Mouse (Mus musculus): ENCODE results near the gene Qsox2. TPM values are rescaled to one million over a fixed set of nuclear protein-coding genes. Genes with fewer than 3 reads are reported as not detected.

Qsox2 gene
- polyA plus RNA-seq, 1 experiment, result 20.7 TPM

GRCm38 (mm10) chr2:26236681-26237289 lies 540 bp downstream of the Qsox2 start:
- H3K4me1 ChIP-seq (ENCODE audit: control insufficient read depth, insufficient read depth, low read length), result peaks cover 10% of the 10 kb centered on the region
- TF ChIP-seq POLR2A (IDR thresholded peaks at IDR 0.05; ENCODE audit: borderline replicate concordance, insufficient read depth, low read length) (no peak), CTCF (IDR thresholded peaks at IDR 0.05; ENCODE audit: borderline replicate concordance, insufficient read depth, low read depth, low read length) (no peak)
- no peak for DNase-seq
- H3K27me3 ChIP-seq (ENCODE audit: control insufficient read depth, insufficient read depth, low read length), result no peaks in the 10 kb centered on the region
- peak overlapping the region; percentile 30; the same call in 1 of the 2 replicates for H3K27ac ChIP-seq (ENCODE audit: insufficient read depth, low read length)
- under 1% methylated on average over 51 of the region's 51 CpGs for WGBS
- H3K4me3 ChIP-seq (replicated peaks; ENCODE audit: insufficient read depth, low read depth, low read length), result peak overlapping the region; percentile 92

GRCm38 (mm10) chr2:26234771-26235170 lies 2.6 kb downstream of the Qsox2 start:
- TF ChIP-seq POLR2A (IDR thresholded peaks at IDR 0.05; ENCODE audit: borderline replicate concordance, insufficient read depth, low read length) (no peak), CTCF (IDR thresholded peaks at IDR 0.05; ENCODE audit: borderline replicate concordance, insufficient read depth, low read depth, low read length) (no peak)
- no peaks in the 10 kb centered on the region for H3K27me3 ChIP-seq (ENCODE audit: control insufficient read depth, insufficient read depth, low read length)
- peaks cover 10% of the 10 kb centered on the region for H3K4me1 ChIP-seq (ENCODE audit: control insufficient read depth, insufficient read depth, low read length)
- no peak overlapping the region for H3K27ac ChIP-seq (ENCODE audit: insufficient read depth, low read length)
- WGBS, result 61% methylated on average over 2 of the region's 2 CpGs
- no peak overlapping the region for H3K4me3 ChIP-seq (replicated peaks; ENCODE audit: insufficient read depth, low read depth, low read length)
- no peak for DNase-seq

- TF ChIP-seq POLR2A (IDR thresholded peaks at IDR 0.05; ENCODE audit: borderline replicate concordance, insufficient read depth, low read length) (no peak), CTCF (IDR thresholded peaks at IDR 0.05; ENCODE audit: borderline replicate concordance, insufficient read depth, low read depth, low read length) (no peak)
- H3K4me3 ChIP-seq (replicated peaks; ENCODE audit: insufficient read depth, low read depth, low read length), result no peak overlapping the region
- peaks cover 10% of the 10 kb centered on the region for H3K4me1 ChIP-seq (ENCODE audit: control insufficient read depth, insufficient read depth, low read length)
- no peak overlapping the region for H3K27ac ChIP-seq (ENCODE audit: insufficient read depth, low read length)
- H3K27me3 ChIP-seq (ENCODE audit: control insufficient read depth, insufficient read depth, low read length), result no peaks in the 10 kb centered on the region
- 88% methylated on average over 5 of the region's 5 CpGs for WGBS
- no peak for DNase-seq
Observed at GRCm38 (mm10) chr2:26234253-26234652, 3.1 kb downstream of the Qsox2 start.

GRCm38 (mm10) chr2:26231366-26231765 lies 6.0 kb downstream of the Qsox2 start:
- Histone ChIP-seq H3K4me3 (replicated peaks; ENCODE audit: insufficient read depth, low read depth, low read length) (no peak overlapping the region), H3K27me3 (ENCODE audit: control insufficient read depth, insufficient read depth, low read length) (no peaks in the 10 kb centered on the region), H3K27ac (ENCODE audit: insufficient read depth, low read length) (no peak overlapping the region), H3K4me1 (ENCODE audit: control insufficient read depth, insufficient read depth, low read length) (peaks cover 10% of the 10 kb centered on the region)
- 79% methylated on average over 3 of the region's 3 CpGs for WGBS
- no peak for TF ChIP-seq POLR2A (IDR thresholded peaks at IDR 0.05; ENCODE audit: borderline replicate concordance, insufficient read depth, low read length)
- TF ChIP-seq CTCF (IDR thresholded peaks at IDR 0.05; ENCODE audit: borderline replicate concordance, insufficient read depth, low read depth, low read length), result no peak
- DNase-seq, result no peak

GRCm38 (mm10) chr2:26230253-26230652 lies 7.1 kb downstream of the Qsox2 start:
- Histone ChIP-seq H3K27me3 (ENCODE audit: control insufficient read depth, insufficient read depth, low read length) (no peaks in the 10 kb centered on the region), H3K4me1 (ENCODE audit: control insufficient read depth, insufficient read depth, low read length) (peaks cover 12% of the 10 kb centered on the region), H3K27ac (ENCODE audit: insufficient read depth, low read length) (no peak overlapping the region), H3K4me3 (replicated peaks; ENCODE audit: insufficient read depth, low read depth, low read length) (no peak overlapping the region)
- TF ChIP-seq POLR2A (IDR thresholded peaks at IDR 0.05; ENCODE audit: borderline replicate concordance, insufficient read depth, low read length), result no peak
- no peak for TF ChIP-seq CTCF (IDR thresholded peaks at IDR 0.05; ENCODE audit: borderline replicate concordance, insufficient read depth, low read depth, low read length)
- no peak for DNase-seq
- WGBS, result 64% methylated on average over 4 of the region's 4 CpGs

- peak; percentile 54 to 77 for DNase-seq
- H3K27ac ChIP-seq (ENCODE audit: insufficient read depth, low read length), result no peak overlapping the region
- H3K27me3 ChIP-seq (ENCODE audit: control insufficient read depth, insufficient read depth, low read length), result no peaks in the 10 kb centered on the region
- no peak overlapping the region for H3K4me3 ChIP-seq (replicated peaks; ENCODE audit: insufficient read depth, low read depth, low read length)
- peaks cover 20% of the 10 kb centered on the region for H3K4me1 ChIP-seq (ENCODE audit: control insufficient read depth, insufficient read depth, low read length)
- TF ChIP-seq CTCF (IDR thresholded peaks at IDR 0.05; ENCODE audit: borderline replicate concordance, insufficient read depth, low read depth, low read length) (peak; percentile 80), POLR2A (IDR thresholded peaks at IDR 0.05; ENCODE audit: borderline replicate concordance, insufficient read depth, low read length) (no peak)
- WGBS, result 40% methylated on average over 1 of the region's 1 CpGs
Observed at GRCm38 (mm10) chr2:26227788-26228187, 9.5 kb downstream of the Qsox2 start.

- H3K4me3 ChIP-seq (replicated peaks; ENCODE audit: insufficient read depth, low read depth, low read length), result no peak overlapping the region
- peaks cover 17% of the 10 kb centered on the region for H3K4me1 ChIP-seq (ENCODE audit: control insufficient read depth, insufficient read depth, low read length)
- no peak for DNase-seq
- no peak for TF ChIP-seq CTCF (IDR thresholded peaks at IDR 0.05; ENCODE audit: borderline replicate concordance, insufficient read depth, low read depth, low read length)
- no peak for TF ChIP-seq POLR2A (IDR thresholded peaks at IDR 0.05; ENCODE audit: borderline replicate concordance, insufficient read depth, low read length)
- WGBS, result 32% methylated on average over 4 of the region's 4 CpGs
- H3K27ac ChIP-seq (ENCODE audit: insufficient read depth, low read length), result no peak overlapping the region
- no peaks in the 10 kb centered on the region for H3K27me3 ChIP-seq (ENCODE audit: control insufficient read depth, insufficient read depth, low read length)
Observed at GRCm38 (mm10) chr2:26225242-26225641, 12.1 kb downstream of the Qsox2 start.

- Histone ChIP-seq H3K27me3 (ENCODE audit: control insufficient read depth, insufficient read depth, low read length) (no peaks in the 10 kb centered on the region), H3K27ac (ENCODE audit: insufficient read depth, low read length) (peak overlapping the region; percentile 79; the same call in 1 of the 2 replicates)
- 10% methylated on average over 3 of the region's 3 CpGs for WGBS
Observed at GRCm38 (mm10) chr2:26223961-26224360, 13.4 kb downstream of the Qsox2 start.

More at GRCm38 (mm10) chr2:26223961-26224360, 13.4 kb downstream of the Qsox2 start:
- no peak overlapping the region for H3K4me3 ChIP-seq (replicated peaks; ENCODE audit: insufficient read depth, low read depth, low read length)
- TF ChIP-seq CTCF (IDR thresholded peaks at IDR 0.05; ENCODE audit: borderline replicate concordance, insufficient read depth, low read depth, low read length) (no peak), POLR2A (IDR thresholded peaks at IDR 0.05; ENCODE audit: borderline replicate concordance, insufficient read depth, low read length) (no peak)
- H3K4me1 ChIP-seq (ENCODE audit: control insufficient read depth, insufficient read depth, low read length), result peaks cover 17% of the 10 kb centered on the region
- DNase-seq, result peak; percentile 55 to 77

All from cerebellum, adult 2 months (tissue).